Mouse (Mus musculus) neural tube, embryonic 14.5 days (tissue): ENCODE results near the gene Gas2l2. TPM values are rescaled to one million over a fixed set of nuclear protein-coding genes. Genes with fewer than 3 reads are reported as not detected.
A peak's percentile ranks its signal among the peaks of the same experiment; 100 is the strongest.

ENCODE experiments used
- ATAC-seq: fragments of 200-750 bp; cut with Nextera tagmentation; 2 replicates; pipeline ENCODE4 v1.8.0; 2017; ENCODE audit warnings: low read depth, mild to moderate bottlenecking, moderate TSS enrichment, moderate library complexity
- H3K27ac ChIP-seq: fragments of 300-500 bp; sonication (generic); 2 replicates; pipeline ENCODE4 v1.5.1; 2014; ENCODE audit warnings: low read depth, mild to moderate bottlenecking, control low read depth, low read length, moderate library complexity, mixed read lengths
- H3K27me3 ChIP-seq: fragments of 300-500 bp; sonication (generic); 2 replicates; pipeline ENCODE4 v1.6.1; 2014; ENCODE audit warnings: low read length; ENCODE audit not compliant: control insufficient read depth, insufficient read depth
- H3K36me3 ChIP-seq: fragments of 300-500 bp; sonication (generic); 2 replicates; pipeline ENCODE4 v1.6.1; 2014; ENCODE audit warnings: low read length, mixed read lengths; ENCODE audit not compliant: control insufficient read depth, insufficient read depth
- H3K4me1 ChIP-seq: fragments of 300-500 bp; sonication (generic); 2 replicates; pipeline ENCODE4 v1.6.1; 2014; ENCODE audit warnings: low read length; ENCODE audit not compliant: control insufficient read depth, insufficient read depth
- H3K4me2 ChIP-seq: fragments of 300-500 bp; sonication (generic); 2 replicates; pipeline ENCODE4 v1.6.1; 2014; ENCODE audit warnings: mild to moderate bottlenecking, low read depth, low read length, control low read depth
- H3K4me3 ChIP-seq: fragments of 300-500 bp; sonication (generic); 2 replicates; pipeline ENCODE4 v1.5.1; 2014; ENCODE audit warnings: low read depth, low read length, control low read depth, mixed read lengths
- H3K9ac ChIP-seq: fragments of 300-500 bp; sonication (generic); replicated peaks from 2 replicates; pipeline ENCODE4 v1.6.1; 2014; ENCODE audit warnings: low read depth, mild to moderate bottlenecking, control low read depth, low read length, mixed read lengths
- H3K9me3 ChIP-seq: fragments of 300-500 bp; sonication (generic); 2 replicates; pipeline ENCODE4 v1.6.1; 2016; ENCODE audit warnings: low read length; ENCODE audit not compliant: control insufficient read depth
- WGBS: fragments of 180-500 bp; shearing (Covaris S2); extraction: QIAGEN DNeasy Blood & Tissue Kit; methylation state at CpG from one replicate; pipeline ENCODE4 v1.1.7; 2014; 5-methylcytosine and 5-hydroxymethylcytosine counted together
- polyA plus RNA-seq: library from polyadenylated mRNA; unstranded; fragments of >200 nt; fragmentation: Nextera tagmentation; extraction: Ambion mirVana; gene quantifications from 2 replicates; pipeline ENCODE4 v1.2.1, GENCODE M21; 2014

The Gas2l2 gene
- 0.17 and 0.70 TPM in 2 replicates for polyA plus RNA-seq

DNA sequence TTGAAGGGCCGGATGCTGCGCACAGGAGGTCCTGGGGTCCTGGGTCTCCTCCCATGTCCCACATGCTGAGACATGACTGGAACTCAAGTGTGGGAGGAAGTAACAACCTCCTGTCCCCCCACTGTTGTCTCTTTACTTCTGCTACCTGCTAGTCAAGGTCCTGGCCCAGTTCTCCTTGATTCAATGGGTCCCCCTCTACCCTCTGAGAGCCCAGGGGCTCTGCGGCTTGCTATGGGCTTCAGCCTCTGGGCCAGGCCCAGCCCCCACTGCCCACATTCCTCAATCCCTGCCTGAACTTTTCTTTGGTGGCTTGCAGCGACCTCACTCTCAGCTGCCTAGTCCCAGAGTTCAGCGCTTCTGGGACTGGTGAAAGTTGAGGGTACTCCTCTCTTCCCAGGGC, at the start of gene Gas2l2:
Gene Gas2l2, minus strand, starts transcription at position 101 of the 400 bp plus-strand sequence.
- H3K36me3 ChIP-seq: no peaks in the 10 kb centered on the region
- no peak within 1 kb of the TSS for H3K27ac ChIP-seq
- H3K4me3 ChIP-seq: no peak within 1 kb of the TSS
- no peaks in the 10 kb centered on the region for H3K27me3 ChIP-seq
- no peaks in the 10 kb centered on the region for H3K9me3 ChIP-seq
- ATAC-seq: no peak
- WGBS: 65% methylated on average over 5 of the region's 5 CpGs
- H3K4me2 ChIP-seq: no peak within 1 kb of the TSS
- no peaks in the 10 kb centered on the region for H3K4me1 ChIP-seq
- H3K9ac ChIP-seq: no peak within 1 kb of the TSS

DNA sequence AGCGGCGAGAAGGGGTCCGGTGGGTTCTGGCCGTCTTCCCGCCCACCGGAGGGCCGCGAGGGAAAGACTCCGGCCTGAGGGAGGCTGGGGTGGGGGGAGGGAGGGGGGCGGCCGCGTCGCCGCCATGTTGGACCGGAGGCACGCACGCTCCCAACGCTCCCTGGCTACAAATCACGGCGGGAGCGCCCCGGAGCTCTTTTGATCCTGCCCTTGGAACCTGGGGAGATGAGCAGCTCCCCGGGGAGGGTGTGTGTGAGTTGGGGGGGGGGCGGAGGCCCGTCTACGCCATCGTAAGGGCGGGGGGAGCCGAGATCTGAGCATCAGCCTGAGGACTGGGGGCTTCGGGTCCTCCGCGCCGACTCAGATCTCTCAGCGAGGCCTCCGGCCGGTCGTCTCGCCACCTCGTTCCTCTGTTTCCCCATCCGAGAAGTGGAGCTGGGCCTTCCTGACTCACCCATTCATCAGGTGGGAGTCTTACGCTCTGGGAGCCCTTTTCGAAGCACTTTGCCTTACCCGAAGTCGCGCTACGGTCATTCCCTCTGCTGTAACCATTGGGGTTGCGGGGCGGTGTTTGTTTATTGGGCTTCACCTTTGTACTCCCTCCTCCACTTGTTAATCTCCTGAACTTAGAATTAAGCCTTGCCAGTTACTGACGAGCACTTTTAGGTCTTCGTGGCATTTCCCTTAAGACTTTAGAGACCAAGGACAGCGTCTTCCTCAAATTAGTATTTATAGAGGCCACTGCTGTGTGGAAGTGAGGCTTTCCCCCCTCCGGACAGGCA, 44.2 kb upstream of the Gas2l2 start:
- peak overlapping the region; percentile 67 for H3K4me2 ChIP-seq
- under 1% methylated on average over 43 of the region's 52 CpGs for WGBS
- H3K9ac ChIP-seq: peak overlapping the region; percentile 92
- peaks cover 10% of the 10 kb centered on the region for H3K4me1 ChIP-seq
- ATAC-seq: peak; percentile 86
- H3K27me3 ChIP-seq: no peaks in the 10 kb centered on the region
- no peaks in the 10 kb centered on the region for H3K36me3 ChIP-seq
- peak overlapping the region; percentile 90 for H3K4me3 ChIP-seq
- H3K9me3 ChIP-seq: no peaks in the 10 kb centered on the region
- peak overlapping the region; percentile 98 for H3K27ac ChIP-seq

DNA sequence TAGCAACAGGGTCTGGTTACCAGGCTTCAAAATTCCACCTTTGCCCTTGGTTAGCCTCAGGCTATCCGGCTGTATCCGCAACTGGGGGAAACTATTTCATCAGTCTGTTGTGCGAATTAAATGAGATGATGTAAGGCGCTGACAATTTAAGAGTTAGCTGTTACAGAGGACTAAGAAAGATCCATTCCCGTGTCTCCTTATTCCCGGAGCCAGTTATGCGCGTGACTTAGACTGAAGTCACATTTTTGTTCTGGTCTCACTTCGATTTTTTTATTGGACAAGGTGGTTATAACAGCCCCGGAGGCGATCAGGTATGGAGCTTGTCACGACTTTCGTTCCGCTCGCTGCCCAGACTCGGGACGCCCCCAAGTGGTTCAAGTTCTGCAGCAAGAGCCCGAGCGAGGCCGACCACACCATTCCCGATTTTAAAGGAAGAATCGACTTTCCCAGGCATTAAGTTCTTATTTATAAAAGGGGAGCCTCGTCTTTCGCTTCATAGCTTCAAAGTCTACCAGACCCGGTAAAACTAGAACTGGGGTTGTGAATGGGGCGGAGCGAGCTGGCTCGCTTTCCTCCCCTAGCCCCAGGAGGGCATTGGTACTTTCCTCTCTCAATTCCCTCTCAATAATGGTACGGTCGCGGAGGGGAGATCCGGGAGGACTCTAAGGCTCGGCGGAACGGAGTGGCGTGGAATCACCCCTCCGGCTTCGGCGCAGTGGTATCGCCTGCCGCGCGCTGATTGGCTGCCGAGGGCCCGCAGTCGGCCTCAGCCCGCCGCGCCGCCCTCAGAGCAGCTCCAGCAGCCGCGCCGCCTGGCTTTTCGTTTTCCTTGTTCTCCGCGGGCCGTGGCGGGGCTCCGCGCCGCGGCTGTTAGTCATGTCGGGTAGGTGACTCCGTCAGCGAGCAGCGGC, 43.3 kb upstream of the Gas2l2 start, which contains the start of gene Taf15:
Gene Taf15, plus strand, starts transcription at position 763 of the 911 bp plus-strand sequence.
- Histone ChIP-seq H3K9ac (peak within 1 kb of the TSS; percentile 92), H3K4me3 (peak within 1 kb of the TSS; percentile 90), H3K27ac (peak within 1 kb of the TSS; percentile 98), H3K27me3 (no peaks in the 10 kb centered on the region), H3K36me3 (no peaks in the 10 kb centered on the region), H3K4me1 (peaks cover 10% of the 10 kb centered on the region), H3K9me3 (no peaks in the 10 kb centered on the region), H3K4me2 (peak within 1 kb of the TSS; percentile 67)
- peak; percentile 99 for ATAC-seq
- 1% methylated on average over 64 of the region's 66 CpGs for WGBS

DNA sequence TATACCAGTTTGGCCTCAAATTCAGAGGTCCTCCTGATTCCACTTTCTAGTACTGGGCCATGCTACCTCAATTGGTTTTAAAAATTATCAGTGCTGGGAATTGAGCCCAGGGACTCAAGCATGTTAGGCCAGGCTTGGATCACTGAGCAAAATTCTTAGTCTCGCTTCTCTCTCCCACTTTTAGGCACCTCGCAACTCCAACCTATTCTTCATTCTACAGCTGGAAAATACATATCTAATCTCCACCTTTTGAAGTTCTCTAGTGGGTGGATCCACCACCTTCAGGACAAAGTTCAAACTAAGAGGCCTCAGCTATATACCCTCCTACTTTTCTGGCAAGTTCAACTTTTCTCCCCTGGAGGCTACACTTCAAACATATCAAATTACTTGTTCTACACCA, 42.5 kb upstream of the Gas2l2 start:
- no peak overlapping the region for H3K4me3 ChIP-seq
- no peak for ATAC-seq

DNA sequence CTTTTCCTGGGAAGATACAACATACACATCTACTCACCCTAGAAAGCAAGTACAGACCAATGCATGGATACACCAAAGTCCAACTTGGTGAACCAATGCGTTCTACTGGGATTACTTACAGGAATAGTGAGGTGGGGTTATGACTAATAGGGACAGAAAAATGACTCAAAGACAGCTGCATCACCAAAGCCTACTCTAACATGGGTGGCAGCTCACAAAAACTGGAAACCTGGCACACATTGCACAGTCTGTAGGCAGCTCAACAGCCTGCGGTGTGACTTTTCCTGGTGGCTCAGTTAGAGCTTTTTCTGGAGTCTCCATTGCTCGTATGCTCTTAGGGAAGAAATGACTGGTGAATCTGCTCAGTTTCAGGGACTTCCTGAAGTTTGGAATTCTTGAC, 39.5 kb upstream of the Gas2l2 start:
- Histone ChIP-seq H3K36me3 (no peaks in the 10 kb centered on the region), H3K9me3 (no peaks in the 10 kb centered on the region), H3K4me2 (no peak overlapping the region), H3K27ac (no peak overlapping the region), H3K27me3 (peaks cover 6% of the 10 kb centered on the region; the same call in 1 of the 2 replicates), H3K9ac (no peak overlapping the region), H3K4me3 (no peak overlapping the region), H3K4me1 (0 out of 2 replicates have a peak, but pooled peaks cover 4% of the 10 kb centered on the region)
- WGBS: 87% methylated on average over 3 of the region's 3 CpGs
- ATAC-seq: no peak

More for the DNA sequence above, 42.5 kb upstream of the Gas2l2 start:
- H3K4me1 ChIP-seq: peaks cover 13% of the 10 kb centered on the region
- WGBS: 95% methylated on average over 2 of the region's 2 CpGs
- H3K4me2 ChIP-seq: peak overlapping the region; percentile 62
- H3K27me3 ChIP-seq: no peaks in the 10 kb centered on the region
- H3K36me3 ChIP-seq: no peaks in the 10 kb centered on the region
- H3K9me3 ChIP-seq: no peaks in the 10 kb centered on the region
- H3K27ac ChIP-seq: no peak overlapping the region
- H3K9ac ChIP-seq: no peak overlapping the region

DNA sequence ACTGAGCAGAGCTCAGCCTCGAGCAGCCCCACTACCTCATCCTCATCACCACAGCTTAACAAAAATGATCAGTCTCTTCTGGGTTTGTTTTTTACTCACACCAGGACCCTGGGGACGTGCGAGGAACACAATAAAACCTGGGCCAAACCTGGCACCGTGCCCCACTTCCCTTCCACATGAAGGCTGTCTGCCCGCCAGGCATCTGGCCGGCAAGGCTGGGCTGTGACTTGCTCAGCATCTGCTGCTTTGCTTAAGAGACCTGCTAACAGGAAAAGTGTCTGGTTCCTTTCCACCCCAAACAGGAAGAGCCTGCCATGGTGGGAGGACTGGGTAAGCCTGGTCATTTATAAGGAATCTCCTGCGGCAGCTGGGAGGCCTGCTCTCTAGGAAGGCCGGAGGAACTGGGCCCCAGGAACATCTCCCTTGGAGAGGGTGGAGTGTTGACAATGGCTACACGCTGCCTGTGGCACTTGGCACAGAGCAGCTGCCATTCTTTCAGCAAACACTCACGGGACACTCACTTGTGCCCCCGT, 37.9 kb upstream of the Gas2l2 start:
- no peak overlapping the region for H3K9ac ChIP-seq
- 55% methylated on average over 11 of the region's 11 CpGs for WGBS
- H3K4me2 ChIP-seq: no peak overlapping the region
- no peak overlapping the region for H3K27ac ChIP-seq
- no peaks in the 10 kb centered on the region for H3K9me3 ChIP-seq
- no peaks in the 10 kb centered on the region for H3K36me3 ChIP-seq
- 0 out of 2 replicates have a peak, but pooled peaks cover 6% of the 10 kb centered on the region for H3K4me1 ChIP-seq
- H3K4me3 ChIP-seq: no peak overlapping the region
- H3K27me3 ChIP-seq: peaks cover 11% of the 10 kb centered on the region
- no peak for ATAC-seq

DNA sequence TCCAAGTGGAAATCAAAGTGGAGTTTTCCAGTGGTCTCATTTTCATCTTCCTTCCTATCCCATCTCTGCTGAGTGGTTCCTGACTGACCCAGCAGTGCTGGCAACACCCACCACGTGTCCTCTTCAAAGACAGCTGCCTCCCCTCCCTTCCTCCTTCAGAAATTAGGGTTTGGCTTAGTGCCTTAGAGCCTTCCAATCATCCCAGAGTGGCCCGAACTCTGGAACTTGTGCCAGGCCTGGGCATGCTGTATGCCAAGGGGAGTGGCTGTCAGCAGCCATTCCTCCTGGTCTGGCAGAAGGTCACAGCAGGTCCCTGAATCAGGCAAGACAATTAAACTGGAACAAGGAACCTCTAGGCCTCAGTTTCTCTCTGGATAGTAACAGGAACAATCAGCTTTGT, 36.7 kb upstream of the Gas2l2 start:
- no peaks in the 10 kb centered on the region for H3K36me3 ChIP-seq
- WGBS: 23% methylated on average over 2 of the region's 2 CpGs
- H3K27me3 ChIP-seq: peaks cover 19% of the 10 kb centered on the region
- 0 out of 2 replicates have a peak, but pooled peaks cover 6% of the 10 kb centered on the region for H3K4me1 ChIP-seq
- no peak overlapping the region for H3K4me2 ChIP-seq
- no peak for ATAC-seq
- no peak overlapping the region for H3K27ac ChIP-seq
- H3K4me3 ChIP-seq: no peak overlapping the region
- no peaks in the 10 kb centered on the region for H3K9me3 ChIP-seq
- no peak overlapping the region for H3K9ac ChIP-seq

DNA sequence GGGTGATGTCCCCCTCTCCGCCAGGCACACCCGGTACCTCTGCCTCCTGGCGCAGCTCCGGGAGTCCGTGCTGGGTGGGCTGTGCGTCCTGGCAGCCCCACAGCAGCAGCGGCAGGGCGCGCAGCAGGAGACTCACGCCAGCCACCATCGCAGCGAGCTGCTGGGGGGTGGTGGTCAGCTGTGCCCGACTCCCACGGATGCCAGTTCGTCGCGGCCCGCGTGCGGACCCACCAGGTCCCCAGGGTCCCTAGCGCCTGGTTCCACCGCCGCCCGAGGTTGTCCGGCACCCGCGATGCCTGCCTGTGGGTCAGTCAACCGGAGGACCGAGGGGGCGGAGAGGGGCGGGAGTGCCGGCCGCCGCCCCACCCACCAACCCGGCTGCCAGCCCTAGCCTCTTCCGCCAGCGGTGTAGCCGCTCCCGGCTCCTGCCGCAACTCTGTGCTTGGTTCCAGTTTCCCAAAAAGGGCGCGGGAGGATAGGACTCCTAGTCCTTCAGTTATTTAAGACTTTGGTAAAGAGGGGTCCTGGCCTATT, 33.5 kb upstream of the Gas2l2 start, which contains the start of gene Mmp28:
Gene Mmp28, minus strand, starts transcription at position 361 of the 534 bp plus-strand sequence.
- WGBS: under 1% methylated on average over 36 of the region's 42 CpGs
- peak within 1 kb of the TSS; percentile 52 for H3K4me3 ChIP-seq
- peak within 1 kb of the TSS; percentile 94 for H3K4me2 ChIP-seq
- no peak within 1 kb of the TSS for H3K27ac ChIP-seq
- H3K9ac ChIP-seq: peak within 1 kb of the TSS; percentile 56
- H3K4me1 ChIP-seq: 0 out of 2 replicates have a peak, but pooled peaks cover 6% of the 10 kb centered on the region
- H3K9me3 ChIP-seq: no peaks in the 10 kb centered on the region
- ATAC-seq: no peak; the same call in 1 of the 2 replicates
- H3K36me3 ChIP-seq: no peaks in the 10 kb centered on the region
- peaks cover 19% of the 10 kb centered on the region for H3K27me3 ChIP-seq
